Mouse (Mus musculus) MEL (cell line): Measurements from ENCODE around the gene Rps6ka1.

Experiments
- CTCF ChIP-seq, 3 experiments: IDR thresholded peaks in 2 of 3; conservative IDR thresholded peaks in 1 of 3; 2 replicates each; pipeline ENCODE4 v1.5.1; 2011 to 2012; ENCODE audit warnings: low read length in 3 of 3, low read depth in 2 of 3, mild to moderate bottlenecking in 2 of 3, improper control_type of control experiment in 1 of 3, inconsistent platforms in 1 of 3, mixed read lengths in 1 of 3, moderate library complexity in 1 of 3; ENCODE audit not compliant: control insufficient read depth in 1 of 3, insufficient read depth in 1 of 3, poor library complexity in 1 of 3, severe bottlenecking in 1 of 3
- GATA1 ChIP-seq: IDR thresholded peaks from 2 replicates; pipeline ENCODE4 v1.6.1; 2011; ENCODE audit warnings: low read depth, low read length, improper control_type of control experiment
- MAX ChIP-seq: IDR thresholded peaks from 2 replicates; pipeline ENCODE4 v1.6.1; 2011; ENCODE audit warnings: low read length, improper control_type of control experiment

DNA sequence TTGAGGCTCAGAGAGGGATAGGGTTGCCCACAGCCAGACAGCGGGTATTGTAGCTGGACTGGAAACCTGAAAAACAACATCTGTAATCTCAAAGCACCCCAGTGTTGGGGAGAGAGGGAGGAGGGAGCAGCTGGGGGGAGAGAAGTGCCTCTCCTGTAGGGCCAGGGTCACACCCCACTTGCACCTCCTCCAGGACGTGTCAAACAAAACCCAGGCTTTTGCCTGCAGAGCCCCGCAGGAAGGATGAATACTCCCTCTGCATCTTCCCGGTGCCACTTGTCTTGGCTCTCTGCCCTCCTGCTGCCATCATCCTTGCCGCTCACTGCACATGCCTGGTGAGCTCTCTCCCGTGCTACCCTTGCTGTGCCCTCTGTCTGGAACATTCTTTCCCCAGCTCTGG is 10.6 kb upstream of the Rps6ka1 start:
- TF ChIP-seq CTCF (IDR thresholded peaks at IDR 0.05 in 2 of 3, conservative IDR thresholded peaks at IDR 0.05 in 1 of 3; ENCODE audit: control insufficient read depth in 1 of 3, insufficient read depth in 1 of 3, low read depth in 2 of 3, low read length in 3 of 3, poor library complexity in 1 of 3, severe bottlenecking in 1 of 3) (no peak), MAX (no peak), GATA1 (no peak)
